Mouse (Mus musculus): ENCODE measurements around the gene Them5. TPM values are rescaled to one million over a fixed set of nuclear protein-coding genes. Genes with fewer than 3 reads are reported as not detected.

Gene Them5
- polyA plus RNA-seq, 1 experiment from 2014 or later = 10.4 TPM

DNA sequence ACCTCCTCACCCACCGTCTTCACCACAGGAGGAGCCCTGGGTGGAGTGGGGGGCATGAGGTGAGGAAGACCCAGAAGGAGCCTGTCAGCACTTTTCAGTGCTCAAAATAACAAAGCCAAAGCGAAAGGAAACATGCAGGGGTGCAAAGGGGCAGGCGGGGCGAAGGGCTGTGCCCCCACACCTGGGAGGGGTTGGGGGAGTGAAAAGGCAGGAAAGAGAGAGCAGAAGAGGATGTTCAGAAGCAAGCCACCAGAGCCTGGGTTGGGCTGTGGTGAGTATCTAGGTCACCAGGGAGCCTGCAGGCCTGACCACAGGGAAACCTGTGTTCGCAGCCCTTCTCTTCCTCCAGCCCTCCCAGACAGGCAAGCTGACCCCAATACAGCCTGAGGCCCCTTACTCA is 46.1 kb downstream of the Them5 start:
- H3K4me3 ChIP-seq (replicated peaks) = no peak overlapping the region
- no peaks in the 10 kb centered on the region for H3K9me3 ChIP-seq
- H3K4me1 ChIP-seq = no peaks in the 10 kb centered on the region
- 83% methylated on average over 5 of the region's 5 CpGs for WGBS
- H3K4me2 ChIP-seq = no peak overlapping the region
- no peak for ATAC-seq (ENCODE audit: insufficient read depth, low FRiP score, low read depth)
- H3K36me3 ChIP-seq = no peaks in the 10 kb centered on the region
- no peaks in the 10 kb centered on the region for H3K27me3 ChIP-seq (replicated peaks)
- H3K9ac ChIP-seq = no peak overlapping the region
- H3K27ac ChIP-seq = no peak overlapping the region

- no peak overlapping the region for H3K9ac ChIP-seq
- H3K9me3 ChIP-seq = no peaks in the 10 kb centered on the region
- no peaks in the 10 kb centered on the region for H3K36me3 ChIP-seq
- H3K4me3 ChIP-seq (replicated peaks) = no peak overlapping the region
- H3K4me2 ChIP-seq = no peak overlapping the region
- H3K4me1 ChIP-seq = no peaks in the 10 kb centered on the region
- H3K27ac ChIP-seq = no peak overlapping the region
- no peaks in the 10 kb centered on the region for H3K27me3 ChIP-seq (replicated peaks)
- 93% methylated on average over 16 of the region's 16 CpGs for WGBS
- no peak for ATAC-seq (ENCODE audit: insufficient read depth, low FRiP score, low read depth)
Measured at GRCm38 (mm10) chr3:94389420-94389819, 47.5 kb downstream of the Them5 start.

DNA sequence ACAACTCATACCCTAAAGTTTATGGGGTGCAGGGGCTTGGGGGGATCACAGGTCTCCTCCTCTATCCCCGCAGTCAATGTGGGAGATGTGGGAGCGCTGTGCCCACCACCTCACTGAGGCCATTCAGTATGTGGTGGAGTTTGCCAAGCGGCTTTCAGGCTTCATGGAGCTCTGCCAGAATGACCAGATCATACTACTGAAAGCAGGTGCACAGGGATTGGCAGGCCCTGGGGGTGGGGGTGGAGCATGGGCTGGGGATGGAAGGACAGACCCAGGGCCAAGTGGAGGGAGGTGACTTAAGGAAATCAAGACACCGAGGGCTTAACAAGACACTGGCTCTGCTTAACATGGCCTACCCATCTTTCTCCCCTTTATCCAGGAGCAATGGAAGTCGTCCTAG is 49.1 kb downstream of the Them5 start:
- no peaks in the 10 kb centered on the region for H3K9me3 ChIP-seq
- no peak overlapping the region for H3K9ac ChIP-seq
- H3K4me2 ChIP-seq = no peak overlapping the region
- H3K36me3 ChIP-seq = no peaks in the 10 kb centered on the region
- no peak for ATAC-seq (ENCODE audit: insufficient read depth, low FRiP score, low read depth)
- H3K27ac ChIP-seq = no peak overlapping the region
- H3K4me1 ChIP-seq = no peaks in the 10 kb centered on the region
- no peaks in the 10 kb centered on the region for H3K27me3 ChIP-seq (replicated peaks)
- WGBS = 84% methylated on average over 5 of the region's 5 CpGs
- H3K4me3 ChIP-seq (replicated peaks) = no peak overlapping the region

- H3K4me2 ChIP-seq = no peak overlapping the region
- H3K4me3 ChIP-seq (replicated peaks) = no peak overlapping the region
- ATAC-seq (ENCODE audit: insufficient read depth, low FRiP score, low read depth) = no peak
- WGBS = 76% methylated on average over 2 of the region's 2 CpGs
- no peaks in the 10 kb centered on the region for H3K4me1 ChIP-seq
- no peak overlapping the region for H3K9ac ChIP-seq
- no peaks in the 10 kb centered on the region for H3K9me3 ChIP-seq
- H3K27ac ChIP-seq = no peak overlapping the region
- H3K27me3 ChIP-seq (replicated peaks) = no peaks in the 10 kb centered on the region; the same call in 1 of the 2 replicates
- no peaks in the 10 kb centered on the region for H3K36me3 ChIP-seq
Measured at GRCm38 (mm10) chr3:94392128-94392527, 50.2 kb downstream of the Them5 start.

GRCm38 (mm10) chr3:94393049-94393448 is 51.1 kb downstream of the Them5 start:
- Histone ChIP-seq H3K4me2 (no peak overlapping the region), H3K36me3 (no peaks in the 10 kb centered on the region), H3K4me1 (no peaks in the 10 kb centered on the region), H3K27ac (no peak overlapping the region), H3K4me3 (replicated peaks) (no peak overlapping the region), H3K27me3 (replicated peaks) (peaks cover 6% of the 10 kb centered on the region), H3K9me3 (no peaks in the 10 kb centered on the region), H3K9ac (no peak overlapping the region)
- ATAC-seq (ENCODE audit: insufficient read depth, low FRiP score, low read depth) = no peak
- WGBS = 71% methylated on average over 4 of the region's 4 CpGs

DNA sequence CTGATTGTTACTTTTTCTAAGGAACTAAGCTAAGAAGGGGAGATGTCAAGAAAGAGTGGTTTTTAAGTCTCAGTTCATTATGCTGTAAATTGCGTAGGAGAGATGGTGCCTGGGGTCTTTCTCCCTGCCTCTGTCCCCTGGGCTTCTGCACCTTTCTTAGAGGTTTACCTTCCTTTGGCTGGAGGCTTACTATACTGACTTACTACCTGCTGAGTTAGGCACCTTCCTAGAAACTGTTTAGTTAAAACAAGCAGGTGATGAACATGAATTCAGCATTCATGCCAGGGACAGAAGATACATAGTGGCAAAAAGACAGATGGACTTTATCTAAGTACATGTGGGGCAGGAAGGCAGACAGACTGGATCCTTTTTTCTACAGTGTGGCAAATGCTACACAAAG is 54.4 kb downstream of the Them5 start:
- no peaks in the 10 kb centered on the region for H3K9me3 ChIP-seq
- no peak for ATAC-seq (ENCODE audit: insufficient read depth, low FRiP score, low read depth)
- no peak overlapping the region for H3K4me2 ChIP-seq
- no peaks in the 10 kb centered on the region for H3K36me3 ChIP-seq
- peaks cover 25% of the 10 kb centered on the region for H3K27me3 ChIP-seq (replicated peaks)
- no peak overlapping the region for H3K4me3 ChIP-seq (replicated peaks)
- no peak overlapping the region for H3K9ac ChIP-seq
- H3K4me1 ChIP-seq = peaks cover 6% of the 10 kb centered on the region; the same call in 1 of the 2 replicates
- 89% methylated on average over 1 of the region's 1 CpGs for WGBS
- no peak overlapping the region for H3K27ac ChIP-seq

- WGBS = 71% methylated on average over 4 of the region's 4 CpGs
- H3K4me2 ChIP-seq = no peak overlapping the region
Measured at GRCm38 (mm10) chr3:94396851-94397250, 55.0 kb downstream of the Them5 start.

More at GRCm38 (mm10) chr3:94396851-94397250, 55.0 kb downstream of the Them5 start:
- Histone ChIP-seq H3K36me3 (no peaks in the 10 kb centered on the region), H3K9ac (no peak overlapping the region), H3K4me1 (peaks cover 6% of the 10 kb centered on the region; the same call in 1 of the 2 replicates), H3K27ac (no peak overlapping the region), H3K9me3 (no peaks in the 10 kb centered on the region), H3K4me3 (replicated peaks) (no peak overlapping the region), H3K27me3 (replicated peaks) (peaks cover 29% of the 10 kb centered on the region)
- ATAC-seq (ENCODE audit: insufficient read depth, low FRiP score, low read depth) = no peak

Other genes with a start within 250 kb of the Them5 start
- gene Gm10696, start 163.9 kb upstream of the Them5 start, polyA plus RNA-seq (2015; fragmentation: Nextera tagmentation; extraction: Ambion mirVana) = not detected in 2 replicates
- not detected in 2 replicates for gene Gm5286, start 145.4 kb upstream of the Them5 start, polyA plus RNA-seq (2015; fragmentation: Nextera tagmentation; extraction: Ambion mirVana)
- gene Gm4778, start 78.1 kb upstream of the Them5 start, polyA plus RNA-seq (2015; fragmentation: Nextera tagmentation; extraction: Ambion mirVana) = not detected in 2 replicates
- 11.2 and 11.9 TPM in 2 replicates for gene Them4, start 32.0 kb upstream of the Them5 start, polyA plus RNA-seq (2015; fragmentation: Nextera tagmentation; extraction: Ambion mirVana)
- 1.4 and 2.0 TPM in 2 replicates for gene C2cd4d, start 20.3 kb downstream of the Them5 start, polyA plus RNA-seq (2015; fragmentation: Nextera tagmentation; extraction: Ambion mirVana)
- 7.0 and 7.6 TPM in 2 replicates for gene Rorc, start 30.7 kb downstream of the Them5 start, polyA plus RNA-seq (2015; fragmentation: Nextera tagmentation; extraction: Ambion mirVana)
- gene Lingo4, start 56.4 kb downstream of the Them5 start, polyA plus RNA-seq (2015; fragmentation: Nextera tagmentation; extraction: Ambion mirVana) = 0.49 and 0.51 TPM in 2 replicates
- gene Tdrkh, start 71.2 kb downstream of the Them5 start, polyA plus RNA-seq (2015; fragmentation: Nextera tagmentation; extraction: Ambion mirVana) = 9.4 and 10.6 TPM in 2 replicates
- 66.3 and 68.6 TPM in 2 replicates for gene Mrpl9, start 101.2 kb downstream of the Them5 start, polyA plus RNA-seq (2015; fragmentation: Nextera tagmentation; extraction: Ambion mirVana)
- 0.79 and 1.5 TPM in 2 replicates for gene Oaz3, start 101.8 kb downstream of the Them5 start, polyA plus RNA-seq (2015; fragmentation: Nextera tagmentation; extraction: Ambion mirVana)
- gene Celf3, start 136.2 kb downstream of the Them5 start, polyA plus RNA-seq (2015; fragmentation: Nextera tagmentation; extraction: Ambion mirVana) = 23.0 and 25.8 TPM in 2 replicates
- 4.6 and 5.3 TPM in 2 replicates for gene Riiad1, start 138.2 kb downstream of the Them5 start, polyA plus RNA-seq (2015; fragmentation: Nextera tagmentation; extraction: Ambion mirVana)
- gene Snx27, start 240.6 kb downstream of the Them5 start, polyA plus RNA-seq (2015; fragmentation: Nextera tagmentation; extraction: Ambion mirVana) = 37.4 and 41.6 TPM in 2 replicates